Mouse (Mus musculus) ovary, postnatal 14 days (tissue): ENCODE measurements at regions not wholly inside any gene's neighbourhood (a gene's known extent, or its start where the extent isn't known, plus 50 kb on each side); places are given as distances from the start of the nearest gene placed in this dataset.
"Not testable (repeated sequence)": the region's sequence is repeated elsewhere in the genome, so short reads cannot be mapped to it uniquely, and the experiment has no call there.

ENCODE experiments used
- DNase-seq: peaks from one replicate; pipeline ENCODE4 v3.0.0; 2022; ENCODE audit warnings: low spot score

GRCm38 (mm10) chr15:96827931-96828330, 128.4 kb upstream of the Slc38a2 start:
- no peak for DNase-seq

GRCm38 (mm10) chr15:96818435-96818834, 118.9 kb upstream of the Slc38a2 start:
- no peak for DNase-seq

- DNase-seq, result no peak
Measured at GRCm38 (mm10) chr15:96817626-96818025, 118.1 kb upstream of the Slc38a2 start.

GRCm38 (mm10) chr15:96816997-96817570, 117.6 kb upstream of the Slc38a2 start:
- no peak for DNase-seq

GRCm38 (mm10) chr15:96813472-96813871, 113.9 kb upstream of the Slc38a2 start:
- DNase-seq, result no peak

- DNase-seq, result no peak
Measured at GRCm38 (mm10) chr15:96802729-96803053, 103.2 kb upstream of the Slc38a2 start.

GRCm38 (mm10) chr15:96802034-96802728, 102.7 kb upstream of the Slc38a2 start:
- no peak for DNase-seq

GRCm38 (mm10) chr15:96799228-96799627, 99.7 kb upstream of the Slc38a2 start:
- no peak for DNase-seq

GRCm38 (mm10) chr15:96797615-96798270, 98.2 kb upstream of the Slc38a2 start:
- DNase-seq, result no peak

- no peak for DNase-seq
Measured at GRCm38 (mm10) chr15:96794177-96794719, 94.7 kb upstream of the Slc38a2 start.

GRCm38 (mm10) chr15:96793251-96793650, 93.7 kb upstream of the Slc38a2 start:
- no peak for DNase-seq

GRCm38 (mm10) chr15:96791306-96791705, 91.8 kb upstream of the Slc38a2 start:
- DNase-seq, result no peak

GRCm38 (mm10) chr15:96787921-96788320, 88.4 kb upstream of the Slc38a2 start:
- DNase-seq, result not testable (repeated sequence)

GRCm38 (mm10) chr15:96784578-96784977, 85.0 kb upstream of the Slc38a2 start:
- no peak for DNase-seq

- no peak for DNase-seq
Measured at GRCm38 (mm10) chr15:96781560-96781959, 82.0 kb upstream of the Slc38a2 start.

GRCm38 (mm10) chr15:96780606-96781005, 81.1 kb upstream of the Slc38a2 start:
- DNase-seq, result no peak

- no peak for DNase-seq
Measured at GRCm38 (mm10) chr15:96779358-96779757, 79.8 kb upstream of the Slc38a2 start.

- no peak for DNase-seq
Measured at GRCm38 (mm10) chr15:96778321-96778926, 78.9 kb upstream of the Slc38a2 start.

GRCm38 (mm10) chr15:96776476-96777075, 77.0 kb upstream of the Slc38a2 start:
- no peak for DNase-seq

- DNase-seq, result no peak
Measured at GRCm38 (mm10) chr15:96775129-96775528, 75.6 kb upstream of the Slc38a2 start.

- DNase-seq, result no peak
Measured at GRCm38 (mm10) chr15:96774664-96775063, 75.1 kb upstream of the Slc38a2 start.

- DNase-seq, result no peak
Measured at GRCm38 (mm10) chr15:96773656-96774055, 74.1 kb upstream of the Slc38a2 start.
